Mouse (Mus musculus): ENCODE measurements around the gene Ece1.

Ece1 gene

GRCm38 (mm10) chr4:137989426-137989825 is 127.4 kb downstream of the Ece1 start:
- DNase-seq (ENCODE audit: low spot score) = no peak

- DNase-seq (ENCODE audit: low spot score) = no peak
Measured at GRCm38 (mm10) chr4:137990433-137990832, 128.4 kb downstream of the Ece1 start.

GRCm38 (mm10) chr4:137991240-137991639 is 129.2 kb downstream of the Ece1 start:
- no peak for DNase-seq (ENCODE audit: low spot score)

GRCm38 (mm10) chr4:137992890-137993289 is 130.9 kb downstream of the Ece1 start, which contains the start of gene Eif4g3:
Eif4g3 (plus strand) TSS chr4:137993022.
- no peak for DNase-seq (ENCODE audit: low spot score)

GRCm38 (mm10) chr4:137993291-137993758 is 131.3 kb downstream of the Ece1 start:
- DNase-seq (ENCODE audit: low spot score) = peak; percentile 100

GRCm38 (mm10) chr4:137993821-137994561 is 132.0 kb downstream of the Ece1 start:
- DNase-seq (ENCODE audit: low spot score) = peak; percentile 54

- no peak for DNase-seq (ENCODE audit: low spot score)
Measured at GRCm38 (mm10) chr4:137994562-137995336, 132.7 kb downstream of the Ece1 start.

- peak; percentile 19 for DNase-seq (ENCODE audit: low spot score)
Measured at GRCm38 (mm10) chr4:137995399-137995798, 133.4 kb downstream of the Ece1 start.

GRCm38 (mm10) chr4:137998232-137998631 is 136.2 kb downstream of the Ece1 start:
- no peak for DNase-seq (ENCODE audit: low spot score)

GRCm38 (mm10) chr4:138000682-138001081 is 138.6 kb downstream of the Ece1 start:
- DNase-seq (ENCODE audit: low spot score) = no peak

- DNase-seq (ENCODE audit: low spot score) = no peak
Measured at GRCm38 (mm10) chr4:138003909-138004610, 142.0 kb downstream of the Ece1 start.

- no peak for DNase-seq (ENCODE audit: low spot score)
Measured at GRCm38 (mm10) chr4:138005781-138006180, 143.7 kb downstream of the Ece1 start.

- DNase-seq (ENCODE audit: low spot score) = no peak
Measured at GRCm38 (mm10) chr4:138006951-138007613, 145.0 kb downstream of the Ece1 start.

GRCm38 (mm10) chr4:138008646-138009045 is 146.6 kb downstream of the Ece1 start:
- DNase-seq (ENCODE audit: low spot score) = no peak

- DNase-seq (ENCODE audit: low spot score) = no peak
Measured at GRCm38 (mm10) chr4:138009786-138010502, 147.9 kb downstream of the Ece1 start.

- no peak for DNase-seq (ENCODE audit: low spot score)
Measured at GRCm38 (mm10) chr4:138013723-138014479, 151.9 kb downstream of the Ece1 start.
